Mouse (Mus musculus) liver, adult (tissue): ENCODE data around the gene Arhgap23.
A peak's percentile ranks its signal among the peaks of the same experiment; 100 is the strongest.

Experiments
- GATA4 ChIP-seq: IDR thresholded peaks from 2 replicates; pipeline ENCODE4 v1.6.1; 2014; ENCODE audit warnings: mild to moderate bottlenecking, low read length; ENCODE audit not compliant: insufficient replicate concordance

Gene Arhgap23

GRCm38 (mm10) chr11:97441036-97441657 lies 25.8 kb downstream of the Arhgap23 start:
- no peak for TF ChIP-seq GATA4

DNA sequence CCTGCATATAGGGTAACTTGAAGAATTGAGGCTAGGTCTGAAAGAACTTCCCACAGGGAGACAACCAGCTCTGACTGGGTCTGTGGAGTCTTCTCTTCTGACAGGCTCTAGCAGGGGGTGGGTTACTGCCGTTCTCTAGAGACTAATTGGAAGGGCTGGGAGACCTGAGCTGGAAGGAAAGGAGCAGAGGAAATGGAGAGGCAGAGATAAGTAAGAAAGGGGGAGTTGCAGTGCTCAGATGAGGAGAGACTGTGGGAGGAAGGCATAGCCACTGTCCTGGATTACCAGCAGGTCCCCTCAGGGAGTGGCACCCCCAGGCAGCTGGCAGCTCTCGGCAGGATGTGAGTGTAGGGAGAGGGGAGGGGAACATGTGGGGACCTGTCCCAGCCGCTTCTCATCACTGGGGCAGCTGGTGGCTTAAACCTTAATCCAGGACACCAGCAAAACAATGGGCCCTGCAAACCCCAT lies 26.4 kb downstream of the Arhgap23 start:
- no peak for TF ChIP-seq GATA4

GRCm38 (mm10) chr11:97442891-97443675 lies 27.8 kb downstream of the Arhgap23 start:
- peak; percentile 59; the same call in 1 of the 2 replicates for TF ChIP-seq GATA4

GRCm38 (mm10) chr11:97445596-97445995 lies 30.3 kb downstream of the Arhgap23 start:
- no peak for TF ChIP-seq GATA4

- TF ChIP-seq GATA4 = peak; percentile 25; the same call in 1 of the 2 replicates
Observed at GRCm38 (mm10) chr11:97445999-97446511, 30.7 kb downstream of the Arhgap23 start.

- no peak for TF ChIP-seq GATA4
Observed at GRCm38 (mm10) chr11:97447979-97448378, 32.6 kb downstream of the Arhgap23 start.

- TF ChIP-seq GATA4 = no peak
Observed at GRCm38 (mm10) chr11:97448611-97449394, 33.5 kb downstream of the Arhgap23 start.

DNA sequence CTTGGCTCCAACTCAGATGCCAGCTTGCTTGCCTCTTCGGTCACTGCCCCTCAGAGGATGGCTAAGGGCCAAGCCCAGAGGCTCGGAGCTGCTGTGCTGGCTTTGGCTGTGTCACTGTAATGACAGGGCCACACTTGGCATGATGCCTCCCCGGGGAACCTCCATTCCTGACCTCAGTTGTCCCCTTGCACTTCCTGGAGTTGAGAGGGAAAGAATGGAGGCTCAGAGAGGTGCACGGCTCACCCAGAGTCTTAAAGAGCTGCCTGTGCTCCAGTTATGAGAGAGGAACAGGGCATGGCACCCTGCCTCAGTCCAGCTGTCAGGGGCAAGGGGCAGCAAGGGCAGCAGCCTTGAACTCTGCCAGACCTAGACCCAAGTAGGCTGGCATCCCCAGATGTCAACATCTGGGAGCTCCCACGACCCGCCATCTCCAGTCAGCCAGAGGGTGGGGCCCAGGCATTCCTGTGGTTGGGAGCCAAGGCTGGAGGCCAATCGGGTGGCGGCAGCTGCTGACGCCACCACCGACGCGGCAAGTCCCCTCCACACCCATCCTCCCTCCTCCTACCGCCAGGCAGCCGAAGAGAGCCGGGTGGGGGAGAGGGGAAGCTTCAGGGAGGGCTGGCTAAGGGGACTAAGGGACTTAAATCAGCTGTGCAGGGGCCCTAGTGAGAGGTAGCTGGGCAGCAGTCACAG lies 34.4 kb downstream of the Arhgap23 start:
- no peak for TF ChIP-seq GATA4

DNA sequence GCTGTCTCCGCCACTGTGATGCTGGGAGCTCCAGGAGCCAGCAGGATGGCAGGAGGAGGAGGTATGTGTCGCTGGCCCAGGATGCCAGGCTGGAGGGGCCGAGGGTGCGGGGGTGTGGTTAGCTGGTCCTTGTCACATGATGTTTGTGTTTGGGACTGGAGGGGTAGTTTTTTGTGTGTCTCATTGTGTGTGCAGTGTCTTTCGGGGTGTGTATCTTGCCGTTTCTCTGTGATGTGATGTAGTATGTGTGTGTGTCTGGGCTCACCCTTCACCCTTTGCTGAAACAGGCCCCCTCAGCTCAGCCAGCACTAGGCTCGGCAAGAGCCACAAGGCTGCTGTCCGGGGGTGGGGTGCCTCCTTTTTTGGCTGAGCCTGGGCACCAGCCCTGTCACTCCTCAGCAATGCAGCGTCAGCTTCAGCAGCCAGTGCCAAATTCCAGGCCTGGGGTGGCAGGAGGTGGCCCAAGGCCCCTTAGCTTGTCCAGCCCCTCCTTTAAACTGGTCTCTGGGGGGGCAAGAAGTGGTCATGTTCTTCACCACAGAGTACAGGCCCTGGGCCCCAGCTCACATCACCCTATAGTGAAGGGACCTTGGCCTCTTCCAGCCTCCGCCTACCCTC lies 35.1 kb downstream of the Arhgap23 start:
- TF ChIP-seq GATA4 = no peak

DNA sequence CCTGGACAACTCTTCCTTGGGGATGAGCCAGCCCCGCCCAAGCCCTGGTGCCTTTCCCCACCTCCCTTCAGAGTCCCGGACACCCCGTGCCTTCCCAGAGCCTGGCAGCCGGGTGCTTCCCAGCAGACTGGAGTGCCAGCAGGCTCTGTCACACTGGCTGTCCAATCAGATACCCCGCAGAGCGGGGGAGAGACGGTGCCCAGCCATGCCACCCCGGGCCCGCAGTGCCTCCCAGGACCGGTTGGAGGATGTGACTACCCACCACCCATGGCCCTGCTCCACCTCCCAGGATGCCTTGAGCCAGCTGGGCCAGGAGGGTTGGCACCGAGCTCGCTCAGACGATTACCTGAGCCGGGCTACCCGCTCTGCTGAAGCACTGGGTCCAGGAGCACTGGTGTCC lies 36.3 kb downstream of the Arhgap23 start:
- TF ChIP-seq GATA4 = no peak

GRCm38 (mm10) chr11:97457120-97457519 lies 41.8 kb downstream of the Arhgap23 start:
- no peak for TF ChIP-seq GATA4

DNA sequence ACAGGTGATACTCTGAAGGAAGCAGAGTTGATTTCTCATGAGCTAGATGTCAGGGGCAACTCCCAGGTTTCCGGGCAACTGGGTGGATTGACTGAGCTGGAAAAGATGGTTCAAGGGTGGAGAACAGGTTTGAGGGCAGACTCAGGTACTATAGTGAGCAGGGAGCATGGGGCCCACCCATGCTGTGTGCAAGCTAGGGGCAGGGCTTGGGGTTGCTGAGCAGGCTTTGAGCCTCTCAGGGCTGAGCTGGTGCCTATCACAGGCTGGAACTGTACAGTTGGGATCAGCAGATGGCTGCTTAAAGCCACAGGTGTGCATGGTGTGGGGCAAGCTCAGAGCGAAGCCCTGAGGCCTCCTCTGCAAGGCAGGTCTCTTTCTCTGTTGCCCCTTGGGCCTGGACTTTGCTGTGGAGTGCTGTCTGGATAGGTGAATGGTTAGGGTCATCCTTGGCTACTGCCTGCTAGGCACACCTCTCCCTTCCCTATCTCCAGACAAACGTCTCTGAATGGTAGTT lies 46.0 kb downstream of the Arhgap23 start:
- TF ChIP-seq GATA4 = no peak

DNA sequence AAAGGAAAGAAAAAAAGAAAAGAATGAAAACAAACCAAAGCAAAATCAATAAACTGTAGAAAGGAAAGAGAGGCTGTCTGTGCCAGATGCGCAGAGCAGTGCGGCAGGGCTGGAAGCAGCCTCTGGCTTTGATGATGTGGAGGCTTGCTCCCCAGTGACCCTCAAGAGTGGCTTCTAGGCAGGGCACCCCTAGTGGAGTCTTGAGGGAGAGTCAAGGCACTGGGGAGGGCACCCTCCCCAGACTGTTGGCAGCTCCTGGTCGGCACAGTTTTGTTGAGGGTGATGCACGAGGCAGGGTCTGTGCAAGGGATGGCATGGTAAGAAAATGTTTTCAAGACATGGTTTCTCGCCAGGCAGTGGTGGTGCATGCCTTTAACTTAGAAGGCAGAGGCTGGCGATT lies 47.2 kb downstream of the Arhgap23 start:
- TF ChIP-seq GATA4 = no peak

- no peak for TF ChIP-seq GATA4
Observed at GRCm38 (mm10) chr11:97463166-97463565, 47.8 kb downstream of the Arhgap23 start.
